Mouse (Mus musculus) olfactory bulb, adult 2 months (tissue): ENCODE data around the gene Echdc3. TPM values are rescaled to one million over a fixed set of nuclear protein-coding genes. Genes with fewer than 3 reads are reported as not detected.

Experiments
- H3K27ac ChIP-seq: fragments of 200-500 bp; 2 replicates; pipeline ENCODE4 v1.5.1; 2012; ENCODE audit warnings: low read depth, low read length; ENCODE audit not compliant: insufficient read depth
- H3K4me1 ChIP-seq: fragments of 200-500 bp; 2 replicates; pipeline ENCODE4 v1.6.1; 2012; ENCODE audit warnings: low read length; ENCODE audit not compliant: control insufficient read depth, insufficient read depth
- H3K4me3 ChIP-seq: fragments of 200-500 bp; 2 replicates; pipeline ENCODE4 v1.5.1; 2012; ENCODE audit warnings: mild to moderate bottlenecking, low read depth, low read length, moderate library complexity; ENCODE audit not compliant: insufficient read depth
- CTCF ChIP-seq: fragments of 200-500 bp; IDR thresholded peaks from 2 replicates; pipeline ENCODE4 v1.5.1; 2012; ENCODE audit warnings: low read depth, mild to moderate bottlenecking, low read length, moderate library complexity; ENCODE audit not compliant: insufficient read depth
- POLR2A ChIP-seq: fragments of 200-500 bp; IDR thresholded peaks from 2 replicates; pipeline ENCODE4 v1.6.1; 2012; ENCODE audit warnings: mild to moderate bottlenecking, low read depth, low read length, moderate library complexity; ENCODE audit not compliant: insufficient read depth
- WGBS: fragments of 180-500 bp; shearing (Covaris S2); methylation state at CpG from one replicate; pipeline ENCODE4 v1.1.7; 2018; 5-methylcytosine and 5-hydroxymethylcytosine counted together
- polyA plus RNA-seq: library from polyadenylated mRNA; stranded (reverse); fragments of >200 nt; gene quantifications from 2 replicates; pipeline ENCODE4 v1.2.4, GENCODE M21; 2012; ENCODE audit warnings: low replicate concordance; ENCODE audit not compliant: missing spikeins, insufficient read depth, insufficient read length

The Echdc3 gene
- polyA plus RNA-seq, 1 experiment: not detected

DNA sequence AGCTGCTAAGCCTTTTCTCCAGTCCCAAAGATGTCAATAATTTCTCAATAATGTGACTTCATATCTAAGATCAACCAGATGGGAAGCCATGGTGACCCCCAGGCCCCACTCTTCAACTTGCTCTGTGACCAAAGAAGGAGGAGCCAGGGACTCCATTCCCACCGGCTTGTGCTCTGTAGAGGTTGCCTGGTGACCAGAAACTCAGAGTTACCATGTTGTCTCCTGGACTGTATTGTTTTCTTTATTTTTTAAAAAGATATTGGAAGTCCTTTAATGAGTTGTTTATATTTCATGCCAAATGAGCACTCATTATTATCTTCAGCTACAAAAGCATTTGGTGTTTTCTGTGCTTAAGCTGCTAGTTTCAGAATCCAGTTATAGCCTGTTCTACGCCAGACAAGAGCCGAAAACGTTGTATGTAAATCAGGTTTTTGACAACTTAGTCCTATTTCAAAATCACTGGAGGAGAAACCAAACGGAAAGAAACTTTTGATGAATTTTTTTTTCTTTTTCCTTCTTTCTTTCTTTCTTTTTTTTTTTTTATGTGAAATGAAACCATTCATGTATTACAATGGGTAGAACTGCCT, 42.7 kb upstream of the Echdc3 start:
- Histone ChIP-seq H3K4me1 (peaks cover 10% of the 10 kb centered on the region), H3K4me3 (no peak overlapping the region), H3K27ac (no peak overlapping the region)
- TF ChIP-seq CTCF: no peak
- TF ChIP-seq POLR2A: no peak
- WGBS: 60% methylated on average over 5 of the region's 5 CpGs

DNA sequence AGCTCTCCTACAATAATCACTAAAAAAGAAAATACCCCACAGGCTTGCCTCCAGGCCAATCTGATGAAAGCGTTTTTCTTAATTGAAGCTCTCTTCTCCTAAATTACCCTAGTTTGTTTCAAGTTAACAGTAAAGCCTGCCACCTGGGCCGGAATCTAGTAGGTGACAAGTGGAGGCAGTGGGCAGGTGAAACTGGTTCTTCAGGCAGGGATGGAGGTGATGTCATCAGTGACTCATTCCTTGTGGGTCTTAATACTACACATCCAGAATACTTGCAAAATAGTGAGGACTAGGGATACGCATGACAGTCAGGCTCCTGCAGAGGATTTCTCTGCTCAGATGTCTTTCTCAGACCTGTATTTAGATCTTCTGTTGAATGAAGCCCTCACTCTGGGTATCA, 39.7 kb upstream of the Echdc3 start:
- TF ChIP-seq CTCF: no peak
- no peak for TF ChIP-seq POLR2A
- 56% methylated on average over 3 of the region's 3 CpGs for WGBS
- peaks cover 10% of the 10 kb centered on the region for H3K4me1 ChIP-seq
- H3K27ac ChIP-seq: no peak overlapping the region
- H3K4me3 ChIP-seq: no peak overlapping the region

DNA sequence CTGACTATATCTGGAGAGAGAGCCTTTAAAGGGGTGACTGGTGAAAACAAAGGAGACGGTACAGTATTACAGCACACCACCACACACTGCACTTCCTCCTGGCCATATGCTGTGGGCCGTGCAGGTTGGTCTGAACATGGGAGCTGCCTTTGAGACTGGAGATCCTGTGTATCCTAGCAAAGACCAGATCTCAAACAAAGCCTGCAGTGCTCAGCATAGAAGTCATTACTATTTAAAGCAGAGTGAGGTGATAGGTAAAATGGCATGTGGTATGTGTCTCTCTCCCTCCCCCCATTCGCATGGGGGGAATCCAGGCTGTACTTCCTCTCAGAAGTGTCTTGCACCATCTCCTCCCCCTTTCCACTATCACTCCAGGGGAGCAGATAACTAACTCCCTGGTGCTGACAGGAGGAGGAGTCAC, 38.3 kb upstream of the Echdc3 start:
- 73% methylated on average over 3 of the region's 3 CpGs for WGBS
- TF ChIP-seq POLR2A (no peak), CTCF (no peak)
- H3K27ac ChIP-seq: no peak overlapping the region
- H3K4me3 ChIP-seq: no peak overlapping the region
- H3K4me1 ChIP-seq: peaks cover 2% of the 10 kb centered on the region

DNA sequence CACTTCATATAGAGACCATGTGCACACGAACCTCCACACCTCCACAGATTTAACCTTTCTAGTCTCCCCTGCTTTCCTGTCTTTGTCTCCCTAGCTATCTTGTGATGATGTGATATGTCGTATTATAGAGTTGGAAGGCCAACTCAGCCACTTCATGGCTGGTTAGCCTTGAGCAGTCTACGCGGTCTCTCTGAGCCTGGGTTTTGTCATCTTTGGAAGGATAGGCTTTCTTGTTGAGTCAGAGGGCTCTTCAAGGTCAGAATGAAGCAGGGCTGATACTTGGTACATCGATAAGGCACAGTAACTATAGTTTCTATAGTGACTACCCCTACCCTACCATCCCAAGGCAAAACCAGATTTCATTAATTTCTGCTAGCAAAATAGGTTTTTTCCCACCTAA, 28.6 kb upstream of the Echdc3 start:
- TF ChIP-seq POLR2A: no peak
- no peak for TF ChIP-seq CTCF
- H3K4me3 ChIP-seq: no peak overlapping the region
- H3K27ac ChIP-seq: no peak overlapping the region
- H3K4me1 ChIP-seq: no peaks in the 10 kb centered on the region
- whole genome bisulfite sequencing: 91% methylated on average over 5 of the region's 5 CpGs

DNA sequence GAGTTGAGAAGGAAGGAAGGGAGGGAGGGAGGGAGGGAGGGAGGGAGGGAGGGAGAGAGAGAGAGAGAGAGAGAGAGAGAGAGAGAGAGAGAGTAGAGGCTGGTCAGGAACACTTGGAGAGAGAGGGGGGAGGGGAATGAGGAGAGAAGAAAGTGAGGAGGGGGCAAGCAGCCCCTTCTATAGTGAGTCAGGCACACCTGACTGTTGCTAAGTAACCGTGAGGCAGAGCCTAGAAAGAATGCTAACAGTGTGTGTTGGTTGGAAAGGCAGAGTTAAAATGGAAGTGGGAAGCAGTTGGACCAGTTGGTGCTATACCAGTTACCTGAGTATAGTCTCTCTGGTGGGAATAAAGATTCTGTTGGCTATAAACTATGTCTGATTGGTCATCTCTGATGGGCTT, 27.2 kb upstream of the Echdc3 start:
- H3K4me3 ChIP-seq: no peak overlapping the region
- WGBS: 63% methylated on average over 1 of the region's 1 CpGs
- H3K27ac ChIP-seq: no peak overlapping the region
- H3K4me1 ChIP-seq: no peaks in the 10 kb centered on the region
- TF ChIP-seq POLR2A (no peak), CTCF (no peak)

DNA sequence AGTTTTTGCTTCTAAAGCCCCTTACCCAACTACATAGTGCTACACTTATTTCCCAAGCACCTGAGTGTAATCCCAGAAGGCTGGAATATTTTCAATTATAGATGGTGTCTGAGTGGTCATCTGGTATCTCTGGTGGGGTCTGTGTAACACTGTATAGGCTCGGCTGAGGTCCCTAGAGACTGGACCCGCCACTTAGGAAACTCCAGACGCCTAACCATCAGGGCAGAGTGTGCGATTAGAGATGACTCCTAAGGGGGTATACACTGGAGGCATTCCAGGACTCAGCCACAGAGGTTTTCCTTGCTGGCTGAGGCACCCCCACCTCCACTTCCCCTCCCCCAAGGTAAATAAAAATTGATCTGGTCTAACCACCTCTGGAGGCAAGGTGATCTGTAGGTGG, 26.5 kb upstream of the Echdc3 start:
- 88% methylated on average over 4 of the region's 4 CpGs for WGBS
- no peaks in the 10 kb centered on the region for H3K4me1 ChIP-seq
- TF ChIP-seq CTCF (no peak), POLR2A (no peak)
- no peak overlapping the region for H3K4me3 ChIP-seq
- H3K27ac ChIP-seq: no peak overlapping the region

DNA sequence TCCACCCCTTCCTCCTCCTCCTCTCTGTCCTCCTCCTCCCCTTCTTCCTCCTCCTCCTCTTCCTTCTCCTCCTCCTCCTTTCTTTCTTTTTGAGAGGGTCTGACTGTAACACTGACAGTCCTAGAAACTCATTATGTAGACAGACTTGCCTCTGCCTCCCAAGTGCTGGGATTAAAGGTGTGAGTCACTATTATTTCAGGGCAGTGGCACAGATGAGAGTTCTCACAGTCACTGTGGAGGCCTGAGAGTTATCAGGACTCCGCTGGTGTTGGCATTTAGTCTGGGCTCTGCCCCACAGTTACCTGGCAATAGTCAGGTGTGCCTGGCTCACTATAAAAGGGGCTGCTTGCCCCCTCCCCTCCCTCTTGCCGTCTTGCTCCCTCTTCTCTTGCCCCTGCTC, 25.8 kb upstream of the Echdc3 start:
- Histone ChIP-seq H3K4me3 (no peak overlapping the region), H3K4me1 (no peaks in the 10 kb centered on the region), H3K27ac (no peak overlapping the region)
- TF ChIP-seq CTCF: no peak
- TF ChIP-seq POLR2A: no peak
- WGBS: 61% methylated on average over 2 of the region's 2 CpGs

DNA sequence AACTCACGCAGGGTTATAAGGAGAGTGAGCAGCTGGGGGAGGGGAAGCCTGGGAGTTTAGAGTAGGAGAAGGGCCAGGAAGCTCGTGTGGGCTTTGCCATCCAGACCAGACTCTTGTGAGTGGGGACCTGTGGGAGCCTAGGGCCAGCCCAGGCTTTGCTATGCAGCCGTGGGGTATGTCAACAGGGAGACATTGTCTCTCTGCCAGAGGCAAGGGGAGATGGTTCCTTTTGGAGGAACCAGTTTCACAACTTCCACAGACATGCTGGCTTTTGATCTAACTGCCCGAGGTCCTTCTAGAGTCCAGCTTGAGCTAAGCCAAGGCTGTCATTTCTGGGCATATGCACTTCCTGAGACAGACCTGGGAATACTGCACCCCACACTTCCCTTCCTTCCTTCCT, 25.4 kb upstream of the Echdc3 start:
- WGBS: 58% methylated on average over 4 of the region's 4 CpGs
- TF ChIP-seq POLR2A (no peak), CTCF (no peak)
- H3K4me1 ChIP-seq: no peaks in the 10 kb centered on the region
- no peak overlapping the region for H3K27ac ChIP-seq
- no peak overlapping the region for H3K4me3 ChIP-seq

DNA sequence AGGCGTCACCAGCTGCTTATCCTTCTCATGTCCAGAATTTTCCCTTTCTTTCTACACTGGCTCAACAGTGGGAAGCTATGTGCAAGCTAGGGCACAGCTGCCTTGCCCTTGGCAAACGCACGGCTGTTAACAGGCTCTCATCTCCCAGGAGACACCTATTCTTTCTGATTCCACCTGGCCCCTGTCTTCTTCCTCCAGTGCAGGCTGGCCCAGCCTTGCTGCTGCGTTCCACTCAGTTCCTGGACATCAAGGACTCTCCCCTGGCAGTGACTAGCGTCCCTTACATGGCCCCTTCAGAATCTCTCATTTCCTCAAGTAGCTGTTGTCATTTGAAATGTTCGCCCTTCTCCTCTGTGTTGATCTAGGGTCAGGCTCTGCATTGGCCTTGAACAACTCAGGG, 20.5 kb upstream of the Echdc3 start:
- H3K4me3 ChIP-seq: no peak overlapping the region
- no peak for TF ChIP-seq CTCF
- no peak for TF ChIP-seq POLR2A
- no peaks in the 10 kb centered on the region for H3K4me1 ChIP-seq
- WGBS: 81% methylated on average over 6 of the region's 6 CpGs
- H3K27ac ChIP-seq: no peak overlapping the region

DNA sequence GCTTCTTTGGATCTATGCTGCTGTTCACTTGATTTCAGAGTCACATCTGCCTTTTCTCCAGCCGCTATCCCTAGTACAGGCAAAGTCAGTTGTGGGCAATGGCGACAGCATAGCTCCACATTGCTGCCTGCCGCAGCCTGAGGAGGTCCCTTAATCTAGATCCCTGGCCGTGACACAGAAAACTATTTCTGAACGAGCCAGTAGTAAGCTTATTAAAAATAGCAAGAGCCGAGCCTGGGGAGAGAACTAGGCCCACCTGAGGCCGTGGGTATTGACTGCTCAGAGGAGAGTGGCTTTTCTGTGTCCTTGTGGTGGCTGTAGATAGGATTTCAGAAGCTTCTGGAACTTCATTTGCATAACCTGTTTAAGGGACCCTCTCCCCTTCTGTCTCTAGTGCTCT, 19.9 kb upstream of the Echdc3 start:
- 82% methylated on average over 7 of the region's 7 CpGs for WGBS
- Histone ChIP-seq H3K4me1 (no peaks in the 10 kb centered on the region), H3K4me3 (no peak overlapping the region), H3K27ac (no peak overlapping the region)
- TF ChIP-seq CTCF: no peak
- TF ChIP-seq POLR2A: no peak
